Comparison of ENCODE assay signal across 8 mouse cellular contexts in the genomic region with DNA sequence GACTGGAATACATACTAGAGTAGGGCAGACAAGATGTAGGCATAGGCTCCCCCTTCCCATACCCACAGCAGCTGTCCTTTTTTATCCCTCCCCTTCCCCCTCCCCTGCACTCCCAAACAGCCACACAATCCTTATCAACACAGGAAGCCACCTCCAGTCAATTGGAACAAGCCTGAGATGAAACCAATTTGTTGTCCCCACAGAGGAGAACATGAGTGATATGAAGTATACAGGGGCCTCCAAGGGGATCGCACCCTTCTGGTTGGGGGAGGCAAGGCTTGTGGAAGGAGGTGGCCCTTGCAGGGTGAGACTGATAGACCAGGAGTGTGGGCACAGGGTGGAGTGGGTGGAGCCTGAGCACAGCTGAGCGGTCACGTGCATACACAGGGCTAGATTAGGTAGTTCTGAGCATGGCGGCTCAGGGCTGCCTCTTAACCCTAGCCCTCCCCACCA.
DNase-seq lines count a peak whose midpoint lies in the region; ATAC-seq and TF ChIP-seq lines count a peak whose summit lies in the region.

No protein-coding gene starts in this region.

- no peaks in the 10 kb centered on the region for H3K9me3 ChIP-seq in kidney, embryonic 14.5 days (ENCODE audit: control insufficient read depth, low read length)
- no peaks in the 10 kb centered on the region for H3K9me3 ChIP-seq in forebrain, postnatal 0 days (ENCODE audit: low read length)
- no peaks in the 10 kb centered on the region for H3K9me3 ChIP-seq in liver, embryonic 12.5 days (replicated peaks)
- H3K9me3 ChIP-seq in neural tube, embryonic 15.5 days (replicated peaks) = no peaks in the 10 kb centered on the region

- H3K9ac ChIP-seq in kidney, embryonic 14.5 days (ENCODE audit: low read depth, low read length) = no peak overlapping the region
- no peak overlapping the region for H3K9ac ChIP-seq in forebrain, postnatal 0 days
- H3K9ac ChIP-seq in liver, embryonic 12.5 days = no peak overlapping the region
- H3K9ac ChIP-seq in neural tube, embryonic 15.5 days (replicated peaks) = no peak overlapping the region

- 0 out of 2 replicates have a peak overlapping the region, but pooled peaks have one; percentile 6 for H3K27ac ChIP-seq in kidney, embryonic 14.5 days (ENCODE audit: low read depth, low read length)
- H3K27ac ChIP-seq in forebrain, postnatal 0 days (ENCODE audit: low read depth, low read length) = no peak overlapping the region
- no peak overlapping the region for H3K27ac ChIP-seq in liver, embryonic 12.5 days
- H3K27ac ChIP-seq in neural tube, embryonic 15.5 days (replicated peaks) = 0 out of 2 replicates have a peak overlapping the region, but pooled peaks have one; percentile 60

- H3K4me2 ChIP-seq in kidney, embryonic 14.5 days (replicated peaks; ENCODE audit: low read depth, low read length) = no peak overlapping the region
- H3K4me2 ChIP-seq in forebrain, postnatal 0 days (ENCODE audit: low read depth) = no peak overlapping the region
- H3K4me2 ChIP-seq in liver, embryonic 12.5 days = peak overlapping the region; percentile 12
- no peak overlapping the region for H3K4me2 ChIP-seq in neural tube, embryonic 15.5 days

- no peaks in the 10 kb centered on the region for H3K27me3 ChIP-seq in kidney, embryonic 14.5 days (ENCODE audit: control insufficient read depth, insufficient read depth, low read length)
- no peaks in the 10 kb centered on the region for H3K27me3 ChIP-seq in forebrain, postnatal 0 days (ENCODE audit: insufficient read depth, low read length)
- no peaks in the 10 kb centered on the region for H3K27me3 ChIP-seq in liver, embryonic 12.5 days (replicated peaks)
- H3K27me3 ChIP-seq in neural tube, embryonic 15.5 days (replicated peaks) = no peaks in the 10 kb centered on the region

- peak; percentile 87 for ATAC-seq in kidney, embryonic 14.5 days (ENCODE audit: low FRiP score, low TSS enrichment)
- ATAC-seq in forebrain, postnatal 0 days = peak; percentile 66
- ATAC-seq in liver, embryonic 12.5 days = peak; percentile 87
- ATAC-seq in neural tube, embryonic 15.5 days (ENCODE audit: low FRiP score) = peak; percentile 59; the same call in 1 of the 2 replicates
- ATAC-seq in CD4-positive, CD25-positive, alpha-beta regulatory T cell, adult 4 months = no peak

- no peak for DNase-seq in kidney, adult 11 months
- DNase-seq in forebrain, postnatal 0 days = no peak
- no peak for DNase-seq in layer of hippocampus, postnatal 25 days (ENCODE audit: extremely low spot score in 1 of 2, low spot score in 1 of 2)
- no peak for DNase-seq in left cerebral cortex, adult 18-20 months (ENCODE audit: low spot score in 2 of 2)

- no peak overlapping the region for H3K4me3 ChIP-seq in kidney, embryonic 14.5 days (ENCODE audit: low read length)
- H3K4me3 ChIP-seq in forebrain, postnatal 0 days (ENCODE audit: low read depth, low read length) = no peak overlapping the region
- no peak overlapping the region for H3K4me3 ChIP-seq in liver, embryonic 12.5 days
- no peak overlapping the region for H3K4me3 ChIP-seq in neural tube, embryonic 15.5 days (replicated peaks)

- TF ChIP-seq CTCF in forebrain, postnatal 0 days (IDR thresholded peaks at IDR 0.05; ENCODE audit: low read depth) = no peak

- no peaks in the 10 kb centered on the region for H3K36me3 ChIP-seq in kidney, embryonic 14.5 days (ENCODE audit: control insufficient read depth, insufficient read depth, low read length)
- H3K36me3 ChIP-seq in forebrain, postnatal 0 days (ENCODE audit: insufficient read depth) = no peaks in the 10 kb centered on the region
- H3K36me3 ChIP-seq in liver, embryonic 12.5 days = no peaks in the 10 kb centered on the region
- no peaks in the 10 kb centered on the region for H3K36me3 ChIP-seq in neural tube, embryonic 15.5 days

- WGBS in kidney, embryonic 14.5 days = 23% methylated on average over 4 of the region's 4 CpGs
- WGBS in forebrain, postnatal 0 days = 49% methylated on average over 4 of the region's 4 CpGs
- WGBS in liver, embryonic 12.5 days (ENCODE audit: insufficient replicate concordance) = 21% methylated on average over 4 of the region's 4 CpGs
- 70% methylated on average over 4 of the region's 4 CpGs for WGBS in neural tube, embryonic 15.5 days

- H3K4me1 ChIP-seq in kidney, embryonic 14.5 days (ENCODE audit: control insufficient read depth, insufficient read depth, low read length) = peaks cover 17% of the 10 kb centered on the region; the same call in 1 of the 2 replicates
- H3K4me1 ChIP-seq in forebrain, postnatal 0 days (ENCODE audit: insufficient read depth) = peaks cover 7% of the 10 kb centered on the region; the same call in 1 of the 2 replicates
- H3K4me1 ChIP-seq in liver, embryonic 12.5 days = peaks cover 27% of the 10 kb centered on the region
- peaks cover 58% of the 10 kb centered on the region for H3K4me1 ChIP-seq in neural tube, embryonic 15.5 days

Comparison
In these comparisons a context has a peak if more than half of its experiments do, and no peak if none do; other contexts are left out.
1. H3K27ac ChIP-seq: peak in kidney, embryonic 14.5 days (single experiment) and neural tube, embryonic 15.5 days (single experiment); none in forebrain, postnatal 0 days (single experiment) and liver, embryonic 12.5 days (single experiment).